Mouse (Mus musculus): ENCODE measurements at regions not wholly inside any gene's neighbourhood (a gene's known extent, or its start where the extent isn't known, plus 50 kb on each side); places are given as distances from the start of the nearest gene placed in this dataset.

GRCm38 (mm10) chr8:116025321-116025720, 317.7 kb upstream of the Maf start:
- no peak for TF ChIP-seq CTCF (IDR thresholded peaks at IDR 0.05 in 2 of 3, conservative IDR thresholded peaks at IDR 0.05 in 1 of 3; ENCODE audit: control insufficient read depth in 1 of 3, insufficient read depth in 1 of 3, low read depth in 2 of 3, low read length in 3 of 3, poor library complexity in 1 of 3, severe bottlenecking in 1 of 3)
- no peak for TF ChIP-seq SIN3A (IDR thresholded peaks at IDR 0.05; ENCODE audit: low read length)
- no peak for TF ChIP-seq MAFK (IDR thresholded peaks at IDR 0.05; ENCODE audit: borderline replicate concordance, low read depth, low read length)
- TF ChIP-seq POLR2A (IDR thresholded peaks at IDR 0.05; ENCODE audit: control insufficient read depth in 1 of 2, insufficient read depth in 1 of 2, low read depth in 1 of 2, low read length in 2 of 2, poor library complexity in 1 of 2) = no peak
- TF ChIP-seq ZKSCAN1 (IDR thresholded peaks at IDR 0.05; ENCODE audit: low read depth, low read length) = no peak
- no peak for TF ChIP-seq MAX (IDR thresholded peaks at IDR 0.05; ENCODE audit: low read length)
- TF ChIP-seq EP300 (IDR thresholded peaks at IDR 0.05; ENCODE audit: low read depth in 1 of 2, low read length in 2 of 2) = no peak
- no peak for TF ChIP-seq MYB (IDR thresholded peaks at IDR 0.05; ENCODE audit: low read depth, low read length)

Measured in MEL (cell line).